Mouse (Mus musculus) monocyte, adult 5-6 weeks (primary cell): ENCODE results near the gene Spag5. TPM values are rescaled to one million over a fixed set of nuclear protein-coding genes. Genes with fewer than 3 reads are reported as not detected.
"Not testable (repeated sequence)": the region's sequence is repeated elsewhere in the genome, so short reads cannot be mapped to it uniquely, and the experiment has no call there.

Experiments used
- ATAC-seq: fragments of 153-309, 156-312 bp; replicated peaks from 2 replicates; pipeline ENCODE4 v1.8.0; 2017; ENCODE audit warnings: mild to moderate bottlenecking; ENCODE audit not compliant: low TSS enrichment, insufficient number of reproducible peaks, severe bottlenecking, poor library complexity, low FRiP score
- total RNA-seq: library from RNA; stranded (forward); fragments of 200-1000, 200-491, 200-594 nt; gene quantifications from 3 replicates; pipeline ENCODE4 v1.2.3, GENCODE M21; 2017

Spag5 gene
- 0.64 to 3.1 TPM (median 1.4 TPM) in 3 replicates for total RNA-seq

GRCm38 (mm10) chr11:78301357-78302084 is at the start of gene Spag5:
Spag5 (plus strand) TSS chr11:78301529.
- peak; percentile 100 for ATAC-seq

GRCm38 (mm10) chr11:78256618-78257017 is 44.7 kb upstream of the Spag5 start:
- ATAC-seq, result no peak

- no peak for ATAC-seq
Observed at GRCm38 (mm10) chr11:78260489-78261258, 40.7 kb upstream of the Spag5 start.

GRCm38 (mm10) chr11:78261380-78262352 is 39.7 kb upstream of the Spag5 start, which contains the start of gene 2610507B11Rik:
2610507B11Rik (plus strand) TSS chr11:78261752.
- peak; percentile 82 for ATAC-seq

GRCm38 (mm10) chr11:78262550-78262949 is 38.8 kb upstream of the Spag5 start:
- 0 out of 2 replicates have a peak, but pooled peaks have one; percentile 19 for ATAC-seq

GRCm38 (mm10) chr11:78265571-78265970 is 35.8 kb upstream of the Spag5 start:
- ATAC-seq, result no peak

GRCm38 (mm10) chr11:78271986-78272385 is 29.3 kb upstream of the Spag5 start:
- no peak for ATAC-seq

GRCm38 (mm10) chr11:78275596-78275995 is 25.7 kb upstream of the Spag5 start:
- no peak for ATAC-seq

DNA sequence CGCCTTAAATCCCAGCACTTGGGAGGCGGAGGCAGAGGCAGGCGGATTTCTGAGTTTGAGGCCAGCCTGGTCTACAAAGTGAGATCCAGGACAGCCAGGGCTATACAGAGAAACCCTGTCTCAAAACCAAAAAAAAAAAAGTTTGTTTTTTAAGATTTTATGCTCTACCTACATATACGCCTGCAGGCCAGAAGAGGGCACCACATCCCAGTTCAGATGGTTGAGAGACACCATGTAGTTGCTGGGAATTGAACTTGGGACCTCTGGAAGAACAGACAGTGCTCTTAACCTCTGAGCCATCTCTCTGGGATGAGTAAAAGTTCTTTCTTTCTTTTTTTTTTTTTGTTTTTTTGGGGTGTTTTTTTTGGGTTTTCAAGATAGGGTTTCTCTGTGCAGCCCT is 25.2 kb upstream of the Spag5 start:
- not testable (repeated sequence) for ATAC-seq

- ATAC-seq, result no peak
Observed at GRCm38 (mm10) chr11:78278853-78279252, 22.5 kb upstream of the Spag5 start.

GRCm38 (mm10) chr11:78279586-78279985 is 21.7 kb upstream of the Spag5 start:
- ATAC-seq, result no peak

DNA sequence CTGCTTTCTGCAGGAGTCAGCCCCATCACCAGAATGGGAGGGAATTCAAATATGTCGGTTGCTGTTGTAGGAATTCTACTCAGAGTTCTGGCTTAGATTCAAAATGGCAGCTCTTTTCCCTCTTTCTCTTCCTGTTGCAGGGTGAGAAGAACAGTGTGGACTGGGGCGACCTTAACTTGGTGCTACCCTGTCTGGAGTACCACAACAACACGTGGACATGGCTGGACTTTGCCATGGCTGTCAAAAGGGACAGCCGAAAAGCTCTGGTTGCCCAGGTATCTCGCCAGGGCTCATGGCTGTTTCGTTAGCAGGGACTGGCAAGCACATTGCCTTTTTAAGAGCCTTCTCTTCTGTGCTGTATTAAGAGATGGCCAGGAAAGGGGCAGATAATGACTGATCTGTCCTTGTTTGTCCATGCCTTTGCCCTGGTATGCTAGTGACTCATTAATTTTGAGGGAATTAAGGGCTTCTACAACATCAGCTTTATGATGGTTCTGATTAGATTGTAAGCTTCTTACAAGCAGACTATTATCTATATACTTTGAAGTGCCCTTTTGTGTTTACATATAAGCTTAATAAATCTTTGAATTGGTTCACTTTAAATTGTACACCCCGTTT is 12.1 kb upstream of the Spag5 start:
- no peak for ATAC-seq

GRCm38 (mm10) chr11:78290654-78291053 is 10.7 kb upstream of the Spag5 start, which contains the start of gene BC030499:
BC030499 (plus strand) TSS chr11:78290841.
- ATAC-seq, result no peak

DNA sequence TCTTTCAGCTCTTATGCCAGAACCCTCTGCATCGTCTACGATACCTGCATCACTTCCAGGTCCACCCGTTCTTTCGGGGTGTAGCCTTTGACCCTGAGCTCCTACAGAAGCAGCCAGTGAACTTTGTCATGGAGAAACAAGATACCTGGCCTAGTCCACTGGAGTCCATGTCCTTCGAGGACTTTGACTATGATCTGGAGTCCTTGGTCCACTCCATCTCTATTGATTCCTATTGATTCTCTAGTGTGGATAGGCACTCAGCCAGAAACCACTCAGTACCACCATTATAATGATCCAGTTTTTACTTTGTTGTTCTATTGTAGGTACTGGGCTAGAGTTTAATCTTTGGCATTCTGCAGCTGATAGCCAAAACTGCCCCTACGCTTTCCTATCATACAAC is 6.7 kb upstream of the Spag5 start:
- ATAC-seq, result no peak

GRCm38 (mm10) chr11:78300917-78301316 is 412 bp upstream of the Spag5 start:
- no peak for ATAC-seq

GRCm38 (mm10) chr11:78305272-78305671 is 3.9 kb downstream of the Spag5 start:
- ATAC-seq, result no peak

DNA sequence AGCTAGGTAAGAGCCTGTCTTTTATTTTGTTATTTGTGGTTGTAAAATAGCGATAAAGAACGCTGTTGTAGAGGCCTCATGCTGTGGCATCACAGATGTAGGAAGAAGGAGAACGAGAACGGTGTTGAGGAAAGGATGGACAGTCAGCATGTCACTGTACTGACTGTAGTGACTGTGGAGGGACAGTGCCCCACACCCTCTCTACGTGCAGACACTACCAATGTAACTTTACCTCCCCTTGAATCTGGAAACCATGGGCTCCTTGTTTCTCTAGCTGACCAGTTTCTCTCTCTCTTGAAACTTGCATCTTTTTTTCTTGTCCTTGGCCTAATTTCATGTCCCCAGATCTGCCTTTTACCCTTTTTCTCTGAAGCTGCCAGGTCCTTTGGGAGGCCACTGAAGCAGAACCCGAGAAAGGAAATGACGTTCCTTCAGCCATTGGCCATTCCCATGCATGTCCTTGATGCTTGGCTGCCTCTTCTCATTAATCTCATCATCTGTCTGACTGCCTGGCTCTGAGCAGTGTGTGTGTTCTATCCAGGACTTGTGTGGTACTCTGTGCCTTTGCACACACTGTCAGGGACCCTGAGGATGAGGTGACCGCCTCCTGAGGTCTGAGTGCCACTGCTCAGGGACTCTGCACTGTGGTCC is 9.7 kb downstream of the Spag5 start:
- no peak for ATAC-seq

DNA sequence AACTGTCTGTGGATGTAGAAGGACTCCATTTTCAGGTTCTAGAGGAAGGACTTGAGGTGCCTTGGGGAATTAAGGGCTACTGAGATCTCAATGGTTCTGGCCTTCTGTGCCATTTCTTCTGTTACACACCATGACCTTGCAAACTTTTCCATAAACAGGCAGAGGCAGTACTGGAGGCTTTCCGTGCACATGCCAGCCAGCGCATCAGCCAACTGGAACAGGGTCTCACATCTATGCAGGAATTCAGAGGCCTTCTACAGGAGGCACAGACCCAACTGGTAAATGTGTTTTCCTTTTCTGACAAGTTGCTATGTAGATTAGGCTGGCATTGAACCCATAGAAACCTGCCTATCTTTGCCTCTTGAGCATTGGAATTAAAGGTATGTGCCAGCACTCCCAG is 12.3 kb downstream of the Spag5 start:
- ATAC-seq, result no peak
